Mouse (Mus musculus): ENCODE measurements around the gene Plcb1.

DNA sequence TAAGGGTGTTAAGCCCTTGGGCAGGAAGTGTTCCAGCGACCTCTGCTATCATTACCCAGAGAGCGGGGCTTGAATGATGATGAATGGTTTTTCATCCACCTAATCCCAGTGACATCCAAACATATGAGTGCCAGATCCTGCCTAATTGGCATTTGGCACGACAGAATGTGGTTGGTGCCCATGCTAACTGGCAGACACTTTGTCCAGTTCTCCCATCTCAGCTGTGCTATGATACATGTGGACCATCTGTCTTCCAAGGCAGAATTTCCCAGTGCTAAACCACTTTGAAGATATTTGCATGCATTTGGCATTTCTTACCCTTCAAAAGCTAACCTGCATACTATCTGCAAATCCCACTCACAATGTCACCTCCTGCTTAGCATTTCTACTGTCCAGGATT is 492.6 kb downstream of the Plcb1 start:
- TF ChIP-seq CTCF (IDR thresholded peaks at IDR 0.05; ENCODE audit: low read depth) (no peak), EP300 (IDR thresholded peaks at IDR 0.05; ENCODE audit: low read depth) (no peak)
